Comparison of ENCODE assay signal across 33 mouse cellular contexts in genomic region chr1:184436387-184436786, GRCm38 (mm10).
"Had no signal": no experiment of that assay in that cellular context is flagged by ENCODE, and none has a peak within 500 bp of the region (broad histone marks: within the 10 kb centered on the region; RNA-seq: fewer than 3 reads in every experiment).

No protein-coding gene starts in this region.

- H3K27ac ChIP-seq: heart, embryonic 13.5 days; heart, embryonic 15.5 days; hindbrain, embryonic 10.5 days; hindbrain, embryonic 12.5 days; hindbrain, embryonic 13.5 days; hindbrain, embryonic 14.5 days; hindbrain, embryonic 15.5 days; hindbrain, postnatal 0 days; intestine, embryonic 15.5 days; kidney, embryonic 15.5 days; kidney, postnatal 0 days; layer of hippocampus, adult 2 months; left cerebral cortex, adult 2 months had no signal

- H3K4me1 ChIP-seq: heart, embryonic 12.5 days; heart, embryonic 13.5 days; heart, embryonic 15.5 days; intestine, embryonic 15.5 days had no signal

- H3K4me3 ChIP-seq: heart, embryonic 12.5 days; heart, embryonic 13.5 days; heart, embryonic 15.5 days; hindbrain, embryonic 10.5 days; hindbrain, embryonic 12.5 days; hindbrain, embryonic 13.5 days; hindbrain, embryonic 15.5 days; intestine, embryonic 15.5 days; kidney, embryonic 15.5 days; layer of hippocampus, adult 2 months; left cerebral cortex, adult 2 months had no signal

- ATAC-seq: hindbrain, embryonic 16.5 days; hindbrain, postnatal 0 days; inflammation-experienced regulatory T-cells, adult 6 months; intestine, embryonic 15.5 days; intestine, embryonic 16.5 days; intestine, postnatal 0 days had no signal

- DNase-seq: heart, postnatal 14 days; heart, postnatal 36 days; heart, postnatal 4 days; kidney, adult 11 months; kidney, adult 18-20 months; kidney, adult 2 months; kidney, adult 8-10 months; kidney, adult 9 months; kidney, postnatal 10 days; kidney, postnatal 14 days; kidney, postnatal 25 days; kidney, postnatal 36 days; kidney, postnatal 4 days; layer of hippocampus, adult 9-11 months; layer of hippocampus, postnatal 36 days had no signal
